Mouse (Mus musculus): Measurements from ENCODE around the gene Lta. TPM values are rescaled to one million over a fixed set of nuclear protein-coding genes. Genes with fewer than 3 reads are reported as not detected.
A peak's percentile ranks its signal among the peaks of the same experiment; 100 is the strongest.

The Lta gene
- polyA plus RNA-seq, 1 experiment, result 1.1 TPM

GRCm38 (mm10) chr17:35200398-35200797 lies 4.8 kb downstream of the Lta start:
- WGBS, result 60% methylated on average over 11 of the region's 11 CpGs
- H3K4me3 ChIP-seq (replicated peaks; ENCODE audit: extremely low read depth, low read depth, low read length), result no peak overlapping the region
- peaks cover 5% of the 10 kb centered on the region; the same call in 1 of the 2 replicates for H3K4me1 ChIP-seq (ENCODE audit: control insufficient read depth, insufficient read depth, low read length)
- DNase-seq, result no peak
- TF ChIP-seq CTCF (IDR thresholded peaks at IDR 0.05; ENCODE audit: insufficient read depth, low read length), result no peak

GRCm38 (mm10) chr17:35198946-35199345 lies 6.2 kb downstream of the Lta start:
- no peak for TF ChIP-seq POLR2A (IDR thresholded peaks at IDR 0.05; ENCODE audit: borderline replicate concordance, extremely low read depth, low read depth, low read length)
- no peak for TF ChIP-seq CTCF (IDR thresholded peaks at IDR 0.05; ENCODE audit: insufficient read depth, low read length)

GRCm38 (mm10) chr17:35198029-35198428 lies 7.1 kb downstream of the Lta start:
- H3K4me1 ChIP-seq (ENCODE audit: control insufficient read depth, insufficient read depth, low read length), result peaks cover 6% of the 10 kb centered on the region
- DNase-seq, result no peak
- H3K4me3 ChIP-seq (replicated peaks; ENCODE audit: extremely low read depth, low read depth, low read length), result no peak overlapping the region
- 65% methylated on average over 7 of the region's 7 CpGs for WGBS
- no peak for TF ChIP-seq CTCF (IDR thresholded peaks at IDR 0.05; ENCODE audit: insufficient read depth, low read length)
- no peak for TF ChIP-seq POLR2A (IDR thresholded peaks at IDR 0.05; ENCODE audit: borderline replicate concordance, extremely low read depth, low read depth, low read length)

More at GRCm38 (mm10) chr17:35198946-35199345, 6.2 kb downstream of the Lta start:
- WGBS, result 53% methylated on average over 8 of the region's 8 CpGs
- no peak for DNase-seq
- Histone ChIP-seq H3K4me3 (replicated peaks; ENCODE audit: extremely low read depth, low read depth, low read length) (no peak overlapping the region), H3K4me1 (ENCODE audit: control insufficient read depth, insufficient read depth, low read length) (peaks cover 6% of the 10 kb centered on the region)

GRCm38 (mm10) chr17:35197126-35197525 lies 8.0 kb downstream of the Lta start:
- Histone ChIP-seq H3K4me1 (ENCODE audit: control insufficient read depth, insufficient read depth, low read length) (peaks cover 6% of the 10 kb centered on the region), H3K4me3 (replicated peaks; ENCODE audit: extremely low read depth, low read depth, low read length) (no peak overlapping the region)
- 40% methylated on average over 6 of the region's 6 CpGs for WGBS
- no peak for TF ChIP-seq POLR2A (IDR thresholded peaks at IDR 0.05; ENCODE audit: borderline replicate concordance, extremely low read depth, low read depth, low read length)
- no peak for TF ChIP-seq CTCF (IDR thresholded peaks at IDR 0.05; ENCODE audit: insufficient read depth, low read length)
- DNase-seq, result no peak

- no peak for DNase-seq
These were observed 8.9 kb downstream of the Lta start for GRCm38 (mm10) chr17:35196321-35196641.

GRCm38 (mm10) chr17:35195631-35196320 lies 9.4 kb downstream of the Lta start:
- WGBS, result 1% methylated on average over 66 of the region's 66 CpGs
- peak; percentile 83 for DNase-seq
- TF ChIP-seq CTCF (IDR thresholded peaks at IDR 0.05; ENCODE audit: insufficient read depth, low read length) (peak; percentile 75), POLR2A (IDR thresholded peaks at IDR 0.05; ENCODE audit: borderline replicate concordance, extremely low read depth, low read depth, low read length) (no peak)

More at GRCm38 (mm10) chr17:35196321-35196641, 8.9 kb downstream of the Lta start:
- 27% methylated on average over 9 of the region's 9 CpGs for WGBS
- no peak for TF ChIP-seq CTCF (IDR thresholded peaks at IDR 0.05; ENCODE audit: insufficient read depth, low read length)
- TF ChIP-seq POLR2A (IDR thresholded peaks at IDR 0.05; ENCODE audit: borderline replicate concordance, extremely low read depth, low read depth, low read length), result no peak
- H3K4me1 ChIP-seq (ENCODE audit: control insufficient read depth, insufficient read depth, low read length), result peaks cover 6% of the 10 kb centered on the region
- H3K4me3 ChIP-seq (replicated peaks; ENCODE audit: extremely low read depth, low read depth, low read length), result no peak overlapping the region

GRCm38 (mm10) chr17:35194844-35195630 lies 10.1 kb downstream of the Lta start:
- H3K4me3 ChIP-seq (replicated peaks; ENCODE audit: extremely low read depth, low read depth, low read length), result peak overlapping the region; percentile 45
- DNase-seq, result no peak
- WGBS, result 43% methylated on average over 19 of the region's 19 CpGs

More at GRCm38 (mm10) chr17:35195631-35196320, 9.4 kb downstream of the Lta start:
- H3K4me3 ChIP-seq (replicated peaks; ENCODE audit: extremely low read depth, low read depth, low read length), result peak overlapping the region; percentile 45
- H3K4me1 ChIP-seq (ENCODE audit: control insufficient read depth, insufficient read depth, low read length), result peaks cover 6% of the 10 kb centered on the region

GRCm38 (mm10) chr17:35193881-35194843 lies 11.0 kb downstream of the Lta start, which contains the start of gene Ltb:
Gene Ltb (plus strand): TSS chr17:35194439.
- peak within 1 kb of the TSS; percentile 45 for H3K4me3 ChIP-seq (replicated peaks; ENCODE audit: extremely low read depth, low read depth, low read length)
- no peak for DNase-seq
- TF ChIP-seq POLR2A (IDR thresholded peaks at IDR 0.05; ENCODE audit: borderline replicate concordance, extremely low read depth, low read depth, low read length) (no peak), CTCF (IDR thresholded peaks at IDR 0.05; ENCODE audit: insufficient read depth, low read length) (no peak)
- WGBS, result 45% methylated on average over 28 of the region's 28 CpGs
- H3K4me1 ChIP-seq (ENCODE audit: control insufficient read depth, insufficient read depth, low read length), result peaks cover 6% of the 10 kb centered on the region

More at GRCm38 (mm10) chr17:35194844-35195630, 10.1 kb downstream of the Lta start:
- TF ChIP-seq POLR2A (IDR thresholded peaks at IDR 0.05; ENCODE audit: borderline replicate concordance, extremely low read depth, low read depth, low read length) (no peak), CTCF (IDR thresholded peaks at IDR 0.05; ENCODE audit: insufficient read depth, low read length) (0 out of 2 replicates have a peak, but pooled peaks have one; percentile 6)
- peaks cover 6% of the 10 kb centered on the region for H3K4me1 ChIP-seq (ENCODE audit: control insufficient read depth, insufficient read depth, low read length)

GRCm38 (mm10) chr17:35192924-35193323 lies 12.2 kb downstream of the Lta start:
- Histone ChIP-seq H3K4me1 (ENCODE audit: control insufficient read depth, insufficient read depth, low read length) (peaks cover 6% of the 10 kb centered on the region), H3K4me3 (replicated peaks; ENCODE audit: extremely low read depth, low read depth, low read length) (no peak overlapping the region)
- TF ChIP-seq POLR2A (IDR thresholded peaks at IDR 0.05; ENCODE audit: borderline replicate concordance, extremely low read depth, low read depth, low read length), result no peak
- no peak for TF ChIP-seq CTCF (IDR thresholded peaks at IDR 0.05; ENCODE audit: insufficient read depth, low read length)
- WGBS, result 80% methylated on average over 5 of the region's 5 CpGs
- DNase-seq, result no peak

Measured in lung, adult 2 months (tissue).